ENCODE assay signal across 8 mouse cellular contexts in the genomic region with DNA sequence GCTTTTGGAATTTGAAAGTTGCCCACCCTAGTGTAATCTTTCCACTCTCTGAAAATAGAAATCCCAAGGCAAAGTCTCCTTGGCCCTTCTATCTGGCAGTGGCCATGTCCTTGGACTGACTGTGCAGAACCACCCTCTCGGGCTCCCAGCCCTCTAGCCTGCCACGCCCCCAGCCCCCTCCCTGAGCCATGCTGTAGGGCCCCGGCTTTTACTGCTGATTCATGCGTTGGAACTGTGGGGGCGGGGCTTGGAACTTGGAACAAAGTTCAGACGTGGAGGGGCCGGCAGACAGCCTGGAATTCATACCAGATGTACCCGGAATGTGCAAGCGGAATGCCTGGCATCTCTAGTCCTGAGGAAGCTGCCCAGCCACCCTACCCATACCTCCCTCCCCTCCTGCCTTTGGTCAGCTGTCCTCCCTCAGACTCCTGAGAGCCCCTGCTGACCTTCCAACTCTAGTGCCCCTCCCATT. TPM values are rescaled to one million over a fixed set of nuclear protein-coding genes. Genes with fewer than 3 reads are reported as not detected.
DNase-seq lines count a peak whose midpoint lies in the region; ATAC-seq lines count a peak whose summit lies in the region.

No protein-coding gene starts in this region.

- peak overlapping the region; percentile 10 for H3K4me3 ChIP-seq in forebrain, embryonic 12.5 days (replicated peaks)

- H3K9me3 ChIP-seq in forebrain, embryonic 12.5 days = peaks cover 3% of the 10 kb centered on the region; the same call in 1 of the 2 replicates

- no peak overlapping the region; the same call in 1 of the 2 replicates for H3K27ac ChIP-seq in forebrain, embryonic 12.5 days

- H3K4me1 ChIP-seq in forebrain, embryonic 12.5 days = peaks cover 32% of the 10 kb centered on the region

- no peak overlapping the region for H3K9ac ChIP-seq in forebrain, embryonic 12.5 days

- no peak for ATAC-seq in forebrain, embryonic 12.5 days (ENCODE audit: low FRiP score)

- H3K27me3 ChIP-seq in forebrain, embryonic 12.5 days = peaks cover 3% of the 10 kb centered on the region; the same call in 1 of the 2 replicates

- WGBS in forebrain, embryonic 12.5 days = 5% methylated on average over 9 of the region's 9 CpGs
- WGBS in large intestine, adult 2 months = 2% methylated on average over 9 of the region's 9 CpGs

- H3K36me3 ChIP-seq in forebrain, embryonic 12.5 days (replicated peaks) = peaks cover 9% of the 10 kb centered on the region; the same call in 1 of the 2 replicates

- DNase-seq in MEL-GATA-1-ER (ENCODE audit: extremely low read depth, low read depth) = peak; percentile 68
- peak; percentile 79 for DNase-seq in c-Kit-positive CD71-negative TER-119-negative erythroid progenitor cells, embryonic 14.5 days (ENCODE audit: low read depth)
- DNase-seq in heart, postnatal 25 days (ENCODE audit: low spot score) = peak; percentile 87
- peak; percentile 85 for DNase-seq in large intestine, adult 2 months (ENCODE audit: low read depth, low spot score)
- peak; percentile 92 for DNase-seq in lung, postnatal 14 days
- DNase-seq in right cerebral cortex, adult 18-20 months = peak; percentile 64
- peak; percentile 96 for DNase-seq in urinary bladder, postnatal 14 days (ENCODE audit: low spot score)

- peak overlapping the region; percentile 97 for H3K4me2 ChIP-seq in forebrain, embryonic 12.5 days

- intact Hi-C loops in heart, postnatal 25 days (cut with DNase I) = loop anchor here (5.0 kb wide), 1 partner anchor 116 kb away; the partner anchor contains the start of genes Rpa1 and Smyd4

RNA-seq across cellular contexts. Expression of gene Tlcd2, which starts 1.4 kb away (rescaled TPM):
- polyA plus RNA-seq in forebrain, embryonic 12.5 days (2016; fragmentation: Nextera tagmentation; extraction: Ambion mirVana) = 4.9 and 7.1 TPM in 2 replicates
- 1 to 10 TPM; 7.9 to 8.1 TPM for total RNA-seq in heart, postnatal 25 days (2021)
- polyA plus RNA-seq in large intestine, adult 2 months (2012; rRNA removed) = 20.6 and 48.3 TPM in 2 replicates

RNA-seq across cellular contexts. Expression of gene Wdr81, which starts 8.4 kb away (rescaled TPM):
- 7.2 and 8.7 TPM in 2 replicates for polyA plus RNA-seq in forebrain, embryonic 12.5 days (2016; fragmentation: Nextera tagmentation; extraction: Ambion mirVana)
- total RNA-seq in heart, postnatal 25 days (2021) = 1 to 10 TPM; 7.7 to 9.1 TPM
- 9.4 and 10.8 TPM in 2 replicates for polyA plus RNA-seq in large intestine, adult 2 months (2012; rRNA removed)

RNA-seq across cellular contexts. Expression of gene Serpinf2, which starts 23.5 kb away (rescaled TPM):
- polyA plus RNA-seq in forebrain, embryonic 12.5 days (2016; fragmentation: Nextera tagmentation; extraction: Ambion mirVana) = not detected in 2 replicates
- not detected for total RNA-seq in heart, postnatal 25 days (2021)
- 2.8 and 3.8 TPM in 2 replicates for polyA plus RNA-seq in large intestine, adult 2 months (2012; rRNA removed)

RNA-seq across cellular contexts. Expression of gene Prpf8, which starts 23.7 kb away (rescaled TPM):
- 87.9 and 92.6 TPM in 2 replicates for polyA plus RNA-seq in forebrain, embryonic 12.5 days (2016; fragmentation: Nextera tagmentation; extraction: Ambion mirVana)
- 10 to 100 TPM; 78.7 to 89.4 TPM for total RNA-seq in heart, postnatal 25 days (2021)
- 51.2 and 77.9 TPM in 2 replicates for polyA plus RNA-seq in large intestine, adult 2 months (2012; rRNA removed)

RNA-seq across cellular contexts. Expression of gene Serpinf1, which starts 40.4 kb away (rescaled TPM):
- 35.8 and 44.7 TPM in 2 replicates for polyA plus RNA-seq in forebrain, embryonic 12.5 days (2016; fragmentation: Nextera tagmentation; extraction: Ambion mirVana)
- 10 to 100 TPM; 26.3 to 26.9 TPM for total RNA-seq in heart, postnatal 25 days (2021)
- polyA plus RNA-seq in large intestine, adult 2 months (2012; rRNA removed) = 12.0 and 12.7 TPM in 2 replicates
